ENCODE assay signal across 15 mouse cellular contexts in genomic region chr15:85651718-85652420, GRCm38 (mm10).
DNase-seq lines count a peak whose midpoint lies in the region; ATAC-seq and TF ChIP-seq lines count a peak whose summit lies in the region.
"Had no signal": no experiment of that assay in that cellular context is flagged by ENCODE, and none has a peak within 500 bp of the region (broad histone marks: within the 10 kb centered on the region; RNA-seq: fewer than 3 reads in every experiment).

No protein-coding gene starts in this region.

- H3K27ac ChIP-seq in hindbrain, embryonic 13.5 days: peak overlapping the region; percentile 100
- no peak overlapping the region for H3K27ac ChIP-seq in hindbrain, embryonic 10.5 days
- H3K27ac ChIP-seq in midbrain, embryonic 15.5 days: peak overlapping the region; percentile 96
- H3K27ac ChIP-seq: heart, embryonic 10.5 days had no signal

- H3K27me3 ChIP-seq in hindbrain, embryonic 13.5 days: peaks cover 72% of the 10 kb centered on the region
- H3K27me3 ChIP-seq in hindbrain, embryonic 10.5 days (ENCODE audit: insufficient read depth, poor library complexity, severe bottlenecking): peaks cover 100% of the 10 kb centered on the region
- H3K27me3 ChIP-seq in midbrain, embryonic 15.5 days (replicated peaks): peaks cover 13% of the 10 kb centered on the region
- H3K27me3 ChIP-seq: Patski had no signal

- no peaks in the 10 kb centered on the region for H3K9me3 ChIP-seq in hindbrain, embryonic 13.5 days
- H3K9me3 ChIP-seq in hindbrain, embryonic 10.5 days: no peaks in the 10 kb centered on the region
- H3K9me3 ChIP-seq in midbrain, embryonic 15.5 days: no peaks in the 10 kb centered on the region
- H3K9me3 ChIP-seq: heart, embryonic 10.5 days had no signal

- H3K4me1 ChIP-seq in hindbrain, embryonic 13.5 days (replicated peaks): peaks cover 63% of the 10 kb centered on the region
- peaks cover 13% of the 10 kb centered on the region for H3K4me1 ChIP-seq in hindbrain, embryonic 10.5 days (replicated peaks)
- H3K4me1 ChIP-seq in midbrain, embryonic 15.5 days: peaks cover 46% of the 10 kb centered on the region

- no peak overlapping the region for H3K9ac ChIP-seq in hindbrain, embryonic 13.5 days
- H3K9ac ChIP-seq in midbrain, embryonic 15.5 days: no peak overlapping the region

- peak; percentile 55 for DNase-seq in cerebellum, adult 9-10 months
- no peak for DNase-seq in cerebellum, adult 8-10 months
- DNase-seq in hindbrain, embryonic 10.5 days (ENCODE audit: low spot score): no peak
- peak; percentile 41 for DNase-seq in brain, embryonic 14.5 days (ENCODE audit: low read depth)
- no peak for DNase-seq in ovary, adult 18-20 months (ENCODE audit: low spot score)
- DNase-seq in right cerebral cortex, postnatal 36 days (ENCODE audit: low spot score in 2 of 2): no peak
- DNase-seq: gastrocnemius, postnatal 10 days; heart, postnatal 36 days; kidney, adult 18-20 months; lung, adult 2 months had no signal

- H3K4me3 ChIP-seq in hindbrain, embryonic 13.5 days: no peak overlapping the region
- H3K4me3 ChIP-seq in hindbrain, embryonic 10.5 days: no peak overlapping the region
- H3K4me3 ChIP-seq in midbrain, embryonic 15.5 days: no peak overlapping the region
- H3K4me3 ChIP-seq: erythroblast, embryonic 14.5 days; heart, embryonic 10.5 days had no signal

- no peaks in the 10 kb centered on the region for H3K36me3 ChIP-seq in hindbrain, embryonic 13.5 days
- no peaks in the 10 kb centered on the region for H3K36me3 ChIP-seq in hindbrain, embryonic 10.5 days
- H3K36me3 ChIP-seq in midbrain, embryonic 15.5 days (replicated peaks): no peaks in the 10 kb centered on the region
- H3K36me3 ChIP-seq: heart, embryonic 10.5 days had no signal

- TF ChIP-seq CTCF in brain, embryonic 14.5 days (IDR thresholded peaks at IDR 0.05; ENCODE audit: borderline replicate concordance, extremely low read depth, insufficient read depth, insufficient read length): no peak

- no peak for TF ChIP-seq POLR2A in brain, embryonic 14.5 days (IDR thresholded peaks at IDR 0.05; ENCODE audit: borderline replicate concordance, extremely low read depth, insufficient read depth, insufficient read length, poor library complexity, severe bottlenecking)

- WGBS in hindbrain, embryonic 13.5 days: 70% methylated on average over 9 of the region's 9 CpGs
- 83% methylated on average over 9 of the region's 9 CpGs for WGBS in hindbrain, embryonic 10.5 days
- WGBS in midbrain, embryonic 15.5 days: 80% methylated on average over 9 of the region's 9 CpGs

- no peak for ATAC-seq in hindbrain, embryonic 13.5 days (ENCODE audit: low FRiP score)
- no peak for ATAC-seq in midbrain, embryonic 15.5 days (replicated peaks)
- ATAC-seq: Patski had no signal

- peak overlapping the region; percentile 60 for H3K4me2 ChIP-seq in hindbrain, embryonic 13.5 days
- no peak overlapping the region for H3K4me2 ChIP-seq in midbrain, embryonic 15.5 days

Comparison
In these comparisons a context has a peak if more than half of its experiments do, and no peak if none do; other contexts are left out.
1. DNase-seq: peak in cerebellum, adult 9-10 months (single experiment) and brain, embryonic 14.5 days (single experiment); none in cerebellum, adult 8-10 months (single experiment), hindbrain, embryonic 10.5 days (single experiment), ovary, adult 18-20 months (single experiment) and right cerebral cortex, postnatal 36 days (0 of 2).